Mouse (Mus musculus) layer of hippocampus, adult 11-12 months (tissue): ENCODE results near the gene Tedc1.
"Not testable (repeated sequence)": the region's sequence is repeated elsewhere in the genome, so short reads cannot be mapped to it uniquely, and the experiment has no call there.

Experiments used
- DNase-seq: peaks from one replicate; pipeline ENCODE4 v3.0.0; 2022; ENCODE audit warnings: low spot score

Tedc1 gene

DNA sequence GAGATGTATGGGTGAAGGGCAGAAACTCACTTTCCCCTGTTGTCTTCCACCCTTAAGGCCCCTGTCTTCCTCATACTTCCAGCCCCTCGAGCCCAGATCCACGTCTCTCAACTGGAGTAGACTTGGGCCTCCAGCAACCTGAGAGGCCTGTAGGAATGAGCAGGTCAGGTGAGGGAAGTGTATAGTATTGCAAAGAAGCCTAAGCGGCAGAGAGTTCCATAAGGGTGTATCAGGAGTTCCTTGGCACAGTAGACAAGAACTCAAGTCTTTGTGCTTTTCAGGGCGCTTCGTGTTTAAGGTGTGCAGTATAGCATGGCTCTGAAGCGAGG is 1.5 kb upstream of the Tedc1 start:
- no peak for DNase-seq

DNA sequence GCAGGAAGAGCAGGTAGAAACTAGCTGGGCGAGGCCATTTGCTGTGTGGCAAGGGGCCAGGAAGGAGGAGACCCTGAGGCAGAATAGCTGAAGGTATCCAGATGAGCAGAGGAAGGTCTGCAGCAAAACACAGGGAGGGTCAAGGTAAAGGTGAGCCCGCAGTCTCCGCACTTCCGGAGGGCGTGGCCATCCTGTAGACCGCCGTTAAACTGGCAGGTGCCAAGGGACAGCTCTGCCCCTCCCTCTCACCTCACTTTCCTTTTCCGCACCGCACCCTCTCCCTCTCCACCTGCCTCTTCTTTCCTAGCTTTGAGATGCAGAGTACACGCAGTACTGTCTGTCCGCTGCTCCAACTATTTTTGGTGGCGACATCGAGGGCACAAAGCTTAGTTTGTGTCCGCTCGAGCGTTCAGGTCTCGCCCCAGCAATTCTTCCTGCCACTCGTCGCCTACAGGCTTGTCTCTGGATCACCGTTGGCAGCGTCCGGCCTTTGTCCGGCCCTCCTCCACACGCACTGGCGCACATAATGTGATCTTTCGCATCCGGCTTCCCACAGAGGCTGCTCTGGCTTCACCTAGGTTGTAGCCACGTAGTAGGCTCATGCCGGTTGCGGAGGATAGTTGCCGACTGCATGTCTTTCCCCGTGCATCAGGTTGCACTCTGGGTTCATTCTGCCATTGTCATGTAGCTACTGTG is 997 bp upstream of the Tedc1 start:
- no peak for DNase-seq

DNA sequence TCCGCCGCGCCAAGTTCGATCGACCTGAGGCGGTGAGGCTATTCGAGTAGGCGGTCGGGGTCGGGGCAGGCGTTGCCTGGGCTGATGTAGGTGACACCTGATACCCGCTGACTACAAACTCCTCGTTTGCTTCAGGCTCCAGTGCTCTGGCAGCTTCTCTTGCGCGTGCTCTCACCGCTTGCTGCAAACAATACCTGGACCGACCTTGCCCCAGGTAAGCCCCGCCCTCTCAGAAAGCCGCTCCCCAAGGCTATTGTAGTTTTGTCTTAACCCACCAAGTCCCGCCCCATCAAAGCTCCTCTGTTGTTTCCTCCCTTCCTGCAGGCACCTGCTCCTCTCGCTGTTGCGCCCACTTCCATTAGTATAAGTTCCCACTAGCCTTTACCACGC is 314 bp downstream of the Tedc1 start:
- no peak for DNase-seq

DNA sequence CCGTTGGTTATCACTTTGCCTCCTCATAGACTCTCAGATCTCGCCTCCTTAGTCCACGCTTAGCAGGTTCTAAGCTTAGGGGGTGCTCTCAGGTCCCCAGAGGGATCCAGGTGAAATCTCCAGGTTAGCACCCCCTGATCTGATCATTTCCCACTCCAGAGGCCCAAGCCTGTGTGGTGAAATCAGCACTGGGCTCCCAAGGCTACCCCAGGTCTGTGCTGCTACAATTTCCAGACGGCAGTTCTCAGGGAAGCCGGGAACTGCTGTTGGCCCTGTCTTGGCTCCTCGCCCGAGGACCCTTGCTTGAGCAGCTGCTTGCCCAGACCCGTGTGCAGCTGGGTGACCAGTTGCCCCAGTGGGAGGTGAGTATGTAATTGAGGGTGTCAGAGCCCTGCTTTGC is 781 bp downstream of the Tedc1 start:
- no peak for DNase-seq

DNA sequence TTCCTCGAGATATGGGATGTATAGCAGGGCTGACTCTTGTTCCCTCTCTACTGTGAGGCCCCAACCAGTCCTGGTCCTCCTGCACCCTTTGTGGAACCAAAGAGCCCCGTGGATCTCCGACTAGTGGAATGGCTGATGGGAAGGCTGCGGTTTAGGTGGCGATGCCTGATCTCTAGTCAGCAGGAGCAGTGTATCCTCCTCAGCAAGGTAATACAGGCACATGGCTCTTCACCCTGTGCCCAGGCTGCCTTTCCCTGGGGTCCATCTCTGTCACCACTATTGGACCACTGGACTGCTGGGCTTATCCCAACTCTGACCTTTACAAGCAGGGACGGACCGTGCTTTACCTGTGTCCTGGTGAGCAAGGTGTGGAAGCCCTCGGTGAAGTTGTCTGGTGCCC is 1.3 kb downstream of the Tedc1 start:
- no peak for DNase-seq

DNA sequence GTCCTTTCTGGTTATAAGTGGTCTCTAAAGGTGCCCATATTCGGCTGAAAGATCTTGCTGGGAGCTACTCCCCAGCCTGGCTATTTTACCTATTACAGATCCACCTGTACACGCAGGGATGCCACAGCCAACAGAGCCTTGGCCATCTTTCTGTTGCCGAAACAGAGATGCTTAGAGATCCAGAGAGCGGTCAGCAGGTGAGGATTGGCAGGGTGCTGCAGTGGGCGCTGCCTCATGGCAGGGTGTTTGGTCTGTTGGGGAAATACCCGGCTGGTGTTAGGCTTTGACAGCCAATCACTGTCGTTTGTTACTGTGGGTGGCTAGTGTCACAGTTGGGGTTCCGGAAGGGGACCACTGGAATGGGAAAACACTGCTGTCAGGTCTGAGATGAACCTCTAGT is 1.8 kb downstream of the Tedc1 start:
- DNase-seq = no peak

DNA sequence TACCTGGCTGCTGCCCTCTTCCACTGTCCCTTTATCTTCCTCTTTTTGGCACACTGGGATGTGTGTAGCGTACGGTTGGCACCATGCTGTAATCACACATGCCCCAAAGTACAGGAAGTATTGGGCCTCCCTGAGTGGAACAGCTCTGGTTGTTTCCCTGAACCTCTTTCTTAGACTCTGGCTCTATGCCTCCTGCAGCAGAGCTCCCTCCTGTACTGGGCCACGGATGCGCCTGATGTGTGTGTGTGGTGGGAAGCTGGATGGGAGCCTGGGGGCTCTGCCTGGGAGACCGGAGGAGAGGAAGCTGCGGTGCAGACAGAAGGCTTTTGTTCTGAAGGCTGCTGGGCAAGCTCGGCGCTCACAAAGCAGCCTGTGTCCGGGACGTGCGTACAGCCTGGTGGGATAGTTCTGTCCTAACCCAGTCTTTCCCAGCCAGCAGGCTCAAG is 7.4 kb downstream of the Tedc1 start:
- DNase-seq = peak; percentile 71

DNA sequence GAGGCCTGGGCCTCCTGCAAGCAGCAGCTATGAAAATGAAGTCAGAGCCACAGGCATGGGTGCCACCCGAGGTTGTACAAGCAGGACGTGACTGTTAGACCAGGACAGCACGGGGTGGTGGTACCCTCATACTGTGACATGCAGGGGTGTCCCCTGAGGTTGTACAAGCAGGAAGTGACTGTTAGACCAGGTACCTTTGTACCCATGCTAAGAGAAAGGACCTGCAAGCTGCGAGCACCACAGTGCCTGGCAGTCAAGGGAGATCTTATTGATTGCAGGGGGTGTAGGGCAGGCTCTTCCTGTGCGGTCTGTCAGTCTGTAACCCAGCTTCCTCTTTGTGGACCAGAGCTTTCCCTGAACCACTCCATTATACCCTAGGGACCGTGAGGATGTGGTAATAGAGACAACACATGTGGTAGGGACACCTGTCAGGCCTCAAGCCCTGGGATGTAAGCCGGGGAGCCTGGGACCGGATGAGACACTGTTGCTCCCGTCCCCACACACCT is 11.9 kb downstream of the Tedc1 start:
- no peak for DNase-seq

DNA sequence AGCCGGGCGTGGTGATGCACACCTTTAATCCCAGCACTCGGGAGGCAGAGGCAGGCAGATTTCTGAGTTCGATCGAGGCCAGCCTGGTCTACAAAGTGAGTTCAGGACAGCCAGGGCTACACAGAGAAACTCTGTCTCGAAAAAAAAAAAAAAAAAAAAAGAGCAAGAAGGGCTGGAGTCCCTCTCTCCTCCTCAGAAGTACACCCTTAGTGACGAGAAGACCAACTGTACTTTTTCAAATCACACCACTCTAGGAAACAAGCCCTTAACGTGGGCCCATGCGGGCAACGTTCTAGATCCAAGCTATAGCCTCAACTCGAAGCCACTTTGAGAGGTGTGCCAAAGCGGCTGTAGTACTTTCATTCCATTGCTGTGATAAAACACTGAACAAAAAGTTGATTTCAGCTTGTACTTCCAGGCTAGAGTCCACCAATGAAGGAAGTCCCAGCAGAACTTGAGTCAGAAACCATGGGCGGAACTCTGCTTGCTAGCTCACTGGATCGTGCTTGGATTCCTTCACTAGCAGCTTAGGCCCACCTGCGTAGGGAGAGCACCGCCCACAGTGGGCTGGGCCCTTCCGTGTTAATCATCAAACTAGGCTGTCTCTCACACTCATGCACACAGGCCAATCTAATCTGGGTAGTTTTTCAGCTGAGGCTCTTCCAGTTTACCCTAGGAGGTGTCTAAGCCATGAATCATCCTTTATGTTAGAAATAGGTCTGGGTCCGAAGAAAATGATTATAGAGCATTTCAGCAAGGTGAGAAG is 20.9 kb downstream of the Tedc1 start:
- no peak for DNase-seq

DNA sequence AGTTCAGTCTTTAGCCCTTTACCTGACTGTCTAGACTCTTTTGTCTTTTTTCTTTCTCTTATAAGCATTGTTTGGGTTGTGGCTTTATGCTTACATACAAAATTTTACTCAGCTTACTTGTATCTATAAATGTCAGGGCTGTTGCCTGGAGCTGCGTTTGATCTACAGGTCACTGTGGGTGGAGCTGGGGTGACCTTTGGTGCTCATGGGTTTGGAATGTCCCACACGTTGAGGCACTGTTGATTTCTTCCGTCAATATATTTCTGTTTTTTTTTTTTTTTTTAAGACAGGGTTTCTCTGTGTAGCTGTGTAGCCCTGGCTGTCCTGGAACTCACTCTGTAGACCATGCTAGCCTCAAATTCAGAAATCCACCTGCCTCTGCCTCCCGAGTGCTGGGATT is 24.8 kb downstream of the Tedc1 start:
- DNase-seq = no peak

DNA sequence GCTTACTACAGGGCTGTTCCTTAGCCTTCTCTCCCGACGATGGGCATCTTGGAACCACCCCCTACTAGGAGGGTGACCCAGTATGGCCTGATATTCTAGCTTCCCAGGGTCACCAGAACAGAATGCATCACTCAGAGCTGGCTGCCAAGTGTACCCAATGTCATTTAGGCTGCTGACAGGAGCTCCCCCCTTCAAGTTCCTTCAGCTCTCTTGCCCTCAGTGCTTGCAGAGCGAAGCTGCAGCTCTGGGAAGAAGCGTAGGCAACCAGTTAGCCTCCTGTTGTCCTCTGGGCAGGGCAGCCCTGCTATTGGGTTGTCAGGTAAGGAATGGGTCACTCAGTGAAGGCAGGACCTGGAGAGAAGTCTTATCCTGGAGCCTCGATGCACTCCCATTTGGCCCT is 28.7 kb downstream of the Tedc1 start:
- no peak for DNase-seq

DNA sequence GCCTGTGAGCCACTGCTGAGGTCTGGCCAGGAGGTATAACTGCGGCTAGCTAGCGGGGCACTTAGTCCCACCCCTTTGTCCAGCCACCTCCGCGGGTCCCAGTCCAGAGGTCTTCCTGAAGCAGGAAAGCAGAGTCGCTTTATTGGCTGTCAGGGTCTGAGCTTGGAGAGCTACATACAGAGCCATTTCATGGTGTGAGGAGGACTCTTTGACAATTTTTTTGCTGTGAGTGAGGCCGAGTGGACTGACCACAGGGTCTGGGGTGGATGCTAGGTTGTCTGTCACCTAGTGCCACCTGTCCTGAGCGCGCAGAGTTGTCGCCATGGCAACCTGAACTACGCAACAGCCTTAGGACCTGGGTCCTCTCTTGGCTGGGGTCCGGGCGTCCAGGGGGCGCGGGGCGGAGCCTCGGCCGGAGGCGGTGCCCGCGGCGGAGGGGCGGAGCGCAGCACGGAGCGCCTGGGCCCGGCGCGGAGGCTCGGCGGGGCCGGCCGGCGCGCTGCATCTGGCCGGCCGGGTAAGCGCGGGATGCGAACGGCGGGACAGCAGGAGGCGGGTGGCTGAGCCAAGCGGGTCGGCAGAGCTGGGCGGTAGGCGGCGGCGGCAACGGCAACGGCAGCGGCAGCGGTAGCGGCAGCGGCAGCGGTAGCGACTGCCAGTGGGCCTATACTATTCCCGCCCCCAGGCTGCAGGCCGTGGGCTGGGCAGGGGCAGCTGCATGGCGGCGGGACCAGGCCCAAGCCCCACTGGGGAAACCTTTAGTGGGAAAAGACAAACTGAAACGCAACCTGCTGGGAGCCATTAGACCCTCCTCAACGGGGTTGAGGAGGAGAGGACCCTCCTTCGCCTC is 29.4 kb downstream of the Tedc1 start, which contains the start of gene Tmem121:
Gene Tmem121 (plus strand): TSS at position 489 of the 850 bp plus-strand sequence.
- no peak for DNase-seq

DNA sequence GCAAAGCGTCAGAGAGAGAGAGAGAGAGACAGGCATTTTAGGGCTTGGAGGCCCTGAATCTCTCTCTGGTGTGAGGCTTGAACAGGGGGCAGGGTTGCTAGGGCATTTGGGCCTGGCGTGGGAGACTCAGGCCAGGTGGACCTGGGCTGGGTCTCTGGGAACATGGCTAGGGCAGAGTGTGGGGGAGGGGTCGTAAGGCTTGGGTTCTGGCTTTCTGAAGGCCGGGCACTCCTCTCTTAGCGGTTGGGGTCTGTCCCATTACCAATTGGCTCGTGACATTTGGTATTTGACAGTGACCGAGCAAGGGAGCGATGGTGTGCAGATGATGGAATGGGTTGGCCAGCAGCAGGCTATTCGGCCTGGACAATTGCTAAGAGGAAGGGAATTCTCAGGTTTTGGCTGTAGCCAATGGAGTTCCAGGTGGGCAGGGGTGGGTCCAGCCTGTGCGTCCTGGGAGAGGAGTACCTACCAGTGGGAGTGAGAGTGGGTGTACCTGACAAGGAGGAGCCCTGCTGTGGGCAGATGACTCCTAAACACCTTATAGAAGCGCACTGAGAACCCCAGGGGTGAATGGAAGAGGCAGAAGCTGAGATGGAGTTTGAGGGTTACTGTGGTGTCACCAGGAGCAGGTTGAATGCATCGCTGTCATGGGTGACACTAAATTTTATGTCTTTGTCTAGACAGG is 30.2 kb downstream of the Tedc1 start:
- DNase-seq = no peak

DNA sequence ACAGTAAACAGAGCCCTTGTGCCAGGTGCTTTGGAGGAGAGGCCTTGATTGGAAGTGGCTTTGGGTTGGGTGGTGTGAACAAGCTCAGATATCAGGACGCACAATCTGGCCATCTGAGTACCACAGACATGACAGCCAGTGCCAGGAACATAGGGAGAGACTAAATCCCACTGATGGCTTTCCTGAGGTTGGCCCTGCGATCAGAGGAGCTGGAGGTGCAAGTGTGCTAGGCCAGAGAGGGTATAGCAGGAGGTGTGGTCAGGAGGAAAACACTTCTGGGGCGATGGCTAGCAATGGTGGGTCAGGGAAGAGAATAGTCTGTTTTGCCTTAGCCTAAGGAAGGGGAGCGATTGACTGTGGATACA is 30.8 kb downstream of the Tedc1 start:
- DNase-seq = no peak

DNA sequence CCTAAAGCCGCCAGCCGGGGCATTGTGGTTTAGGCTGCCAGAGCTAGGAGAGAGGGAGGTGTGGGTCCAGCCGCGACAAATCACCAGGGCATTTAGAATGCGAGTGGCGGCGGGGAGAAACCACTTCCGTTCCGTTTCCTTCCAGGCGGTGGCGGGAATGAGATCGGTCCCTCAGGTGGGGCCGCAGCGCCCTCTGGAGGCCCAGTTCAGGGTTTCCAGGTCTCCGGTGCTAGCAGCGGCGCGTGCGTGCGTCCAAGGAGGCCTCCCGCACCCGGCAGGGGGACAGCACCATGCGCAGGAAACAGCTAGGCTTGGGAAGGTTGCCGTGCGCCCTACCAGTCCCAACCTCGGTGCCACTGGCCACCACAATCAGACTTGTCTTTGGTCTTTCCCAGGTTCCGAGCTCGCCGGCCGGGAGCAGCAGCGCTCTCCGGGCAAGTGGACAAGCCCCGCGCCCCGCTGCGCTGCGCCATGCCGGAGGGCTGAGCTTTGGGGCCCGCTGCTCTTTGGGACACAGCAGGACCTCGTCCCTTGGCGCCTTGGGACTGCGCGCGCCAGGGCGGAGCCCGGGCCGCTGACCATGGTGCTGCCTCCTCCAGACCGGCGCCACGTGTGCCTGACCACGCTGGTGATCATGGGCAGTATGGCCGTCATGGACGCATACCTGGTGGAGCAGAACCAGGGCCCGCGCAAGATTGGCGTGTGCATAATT is 31.5 kb downstream of the Tedc1 start:
- DNase-seq = peak; percentile 92

DNA sequence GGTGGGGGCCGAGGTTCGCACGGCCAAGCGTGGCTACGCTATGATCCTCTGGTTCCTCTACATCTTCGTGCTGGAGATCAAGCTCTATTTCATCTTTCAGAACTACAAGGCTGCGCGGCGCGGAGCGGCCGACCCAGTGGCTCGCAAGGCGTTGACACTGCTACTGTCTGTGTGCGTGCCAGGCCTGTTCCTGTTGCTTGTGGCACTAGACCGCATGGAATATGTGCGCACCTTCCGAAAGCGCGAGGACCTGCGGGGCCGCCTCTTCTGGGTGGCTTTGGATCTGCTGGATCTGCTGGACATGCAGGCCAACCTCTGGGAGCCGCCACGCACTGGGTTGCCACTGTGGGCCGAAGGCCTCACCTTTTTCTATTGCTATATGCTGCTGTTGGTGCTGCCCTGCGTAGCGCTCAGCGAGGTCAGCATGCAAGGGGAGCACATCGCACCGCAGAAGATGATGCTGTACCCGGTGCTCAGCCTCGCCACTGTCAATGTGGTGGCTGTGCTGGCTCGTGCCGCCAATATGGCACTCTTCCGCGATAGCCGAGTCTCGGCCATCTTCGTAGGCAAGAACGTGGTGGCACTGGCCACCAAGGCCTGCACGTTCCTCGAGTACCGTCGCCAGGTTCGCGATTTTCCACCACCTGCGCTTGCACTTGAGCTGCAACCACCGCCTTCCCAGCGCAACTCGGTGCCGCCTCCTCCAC is 32.3 kb downstream of the Tedc1 start:
- DNase-seq = no peak

DNA sequence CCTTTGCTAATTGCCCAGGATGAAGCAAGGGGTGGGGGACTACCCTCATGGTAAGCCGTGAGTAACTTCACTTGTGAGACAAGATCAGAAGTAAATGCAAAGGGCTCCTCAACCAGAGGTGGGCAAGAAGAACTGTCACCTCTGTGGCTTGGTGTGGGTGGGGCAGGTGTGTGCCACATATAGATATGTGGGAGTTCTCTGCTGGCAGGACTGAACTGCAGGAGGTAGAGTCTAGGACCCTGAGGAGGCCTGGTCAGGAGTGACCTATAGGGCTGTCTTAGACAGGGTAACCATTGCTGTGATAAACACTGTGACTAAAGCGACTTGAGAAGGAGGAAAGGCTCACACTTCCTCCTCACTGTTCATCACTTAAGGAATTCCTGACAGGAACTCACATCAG is 37.2 kb downstream of the Tedc1 start:
- DNase-seq = no peak

DNA sequence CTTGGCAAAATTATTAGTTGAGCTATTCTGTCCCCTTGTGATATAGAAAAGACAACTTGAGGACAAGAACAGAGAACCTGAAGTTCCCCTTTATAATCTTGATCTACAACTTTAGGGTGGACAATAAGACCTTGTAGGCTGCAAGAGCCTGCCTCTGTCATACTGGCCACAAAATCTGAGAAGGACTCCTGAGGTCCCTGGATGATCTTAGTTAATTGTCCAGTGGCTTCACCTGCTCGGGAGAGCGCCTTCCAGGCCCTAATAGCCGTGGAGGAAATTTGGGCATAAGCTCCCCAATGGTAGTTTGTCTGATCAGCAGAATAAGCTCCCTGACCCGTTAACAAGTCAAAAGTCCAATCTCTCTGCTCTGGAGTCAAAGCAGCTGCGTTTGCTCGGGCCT is 42.9 kb downstream of the Tedc1 start:
- not testable (repeated sequence) for DNase-seq

DNA sequence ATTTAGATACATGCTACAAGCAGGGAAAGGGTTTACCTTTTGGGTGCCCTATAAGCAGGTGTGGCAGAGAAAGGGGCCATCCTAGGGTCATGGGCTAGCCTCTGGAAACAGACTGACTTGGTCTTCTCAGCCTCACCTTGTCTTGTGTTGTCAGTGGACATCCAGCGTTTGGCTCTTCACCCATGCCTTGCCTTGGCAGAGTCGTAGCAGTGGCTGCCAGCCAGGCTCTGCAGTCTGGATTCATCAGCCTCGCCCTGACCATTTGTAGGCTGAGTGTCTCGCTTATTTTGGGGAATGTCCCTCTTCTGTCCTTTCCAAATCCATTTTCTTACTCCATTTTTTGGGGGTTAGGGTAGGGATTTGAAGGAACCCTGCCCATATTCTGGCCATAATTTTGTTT is 45.1 kb downstream of the Tedc1 start:
- DNase-seq = no peak

DNA sequence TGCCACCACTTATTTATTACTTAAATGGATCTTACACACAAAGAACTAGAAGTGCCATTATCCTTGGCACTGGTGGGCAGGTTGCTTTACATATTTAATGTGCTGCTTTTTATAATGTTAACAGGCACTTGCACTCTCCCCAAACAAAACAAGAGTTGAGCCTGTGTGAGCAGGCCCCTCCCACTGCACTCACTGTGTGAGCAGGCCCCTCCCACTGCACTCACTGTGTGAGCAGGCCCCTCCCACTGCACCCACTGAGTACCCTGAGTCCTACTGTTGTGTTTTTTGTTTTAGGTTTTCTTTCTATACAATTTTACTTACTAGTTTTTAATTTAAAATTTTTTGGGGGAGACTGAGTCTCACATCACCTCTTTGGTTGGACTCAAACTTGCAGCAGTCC is 45.8 kb downstream of the Tedc1 start:
- DNase-seq = no peak

DNA sequence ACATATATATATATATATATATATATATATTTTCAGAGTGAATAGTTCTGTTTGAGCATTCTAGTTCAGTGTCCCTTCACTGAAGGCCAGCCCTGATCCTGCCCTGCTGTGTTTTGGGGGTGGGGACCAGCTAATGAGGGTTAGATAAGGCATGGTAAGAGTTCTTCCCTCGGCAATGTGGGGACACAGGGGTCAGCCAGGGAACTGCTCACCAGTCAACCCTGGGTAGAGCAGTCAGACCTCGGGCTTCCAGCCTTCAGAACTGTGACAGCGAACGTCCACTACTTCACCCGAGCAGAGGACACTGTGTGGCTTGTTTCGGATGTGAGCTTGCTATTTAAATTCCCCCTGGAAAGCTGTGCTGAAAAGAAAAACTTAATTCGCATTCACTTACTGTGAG is 47.3 kb downstream of the Tedc1 start:
- no peak for DNase-seq
